Mouse (Mus musculus) adrenal gland, postnatal 14 days (tissue): ENCODE data around the gene Epb41. TPM values are rescaled to one million over a fixed set of nuclear protein-coding genes. Genes with fewer than 3 reads are reported as not detected.

Source experiments
- DNase-seq: peaks from one replicate; pipeline ENCODE4 v3.0.0; 2021; ENCODE audit warnings: mixed read lengths
- total RNA-seq: library from RNA; stranded (reverse); gene quantifications from 2 replicates; pipeline ENCODE4 v1.2.3, GENCODE M21; 2021

Epb41 gene
- total RNA-seq, 1 experiment from 2014 or later = 112 TPM

- DNase-seq = no peak
These were observed 155.5 kb downstream of the Epb41 start for GRCm38 (mm10) chr4:131919506-131920140.

DNA sequence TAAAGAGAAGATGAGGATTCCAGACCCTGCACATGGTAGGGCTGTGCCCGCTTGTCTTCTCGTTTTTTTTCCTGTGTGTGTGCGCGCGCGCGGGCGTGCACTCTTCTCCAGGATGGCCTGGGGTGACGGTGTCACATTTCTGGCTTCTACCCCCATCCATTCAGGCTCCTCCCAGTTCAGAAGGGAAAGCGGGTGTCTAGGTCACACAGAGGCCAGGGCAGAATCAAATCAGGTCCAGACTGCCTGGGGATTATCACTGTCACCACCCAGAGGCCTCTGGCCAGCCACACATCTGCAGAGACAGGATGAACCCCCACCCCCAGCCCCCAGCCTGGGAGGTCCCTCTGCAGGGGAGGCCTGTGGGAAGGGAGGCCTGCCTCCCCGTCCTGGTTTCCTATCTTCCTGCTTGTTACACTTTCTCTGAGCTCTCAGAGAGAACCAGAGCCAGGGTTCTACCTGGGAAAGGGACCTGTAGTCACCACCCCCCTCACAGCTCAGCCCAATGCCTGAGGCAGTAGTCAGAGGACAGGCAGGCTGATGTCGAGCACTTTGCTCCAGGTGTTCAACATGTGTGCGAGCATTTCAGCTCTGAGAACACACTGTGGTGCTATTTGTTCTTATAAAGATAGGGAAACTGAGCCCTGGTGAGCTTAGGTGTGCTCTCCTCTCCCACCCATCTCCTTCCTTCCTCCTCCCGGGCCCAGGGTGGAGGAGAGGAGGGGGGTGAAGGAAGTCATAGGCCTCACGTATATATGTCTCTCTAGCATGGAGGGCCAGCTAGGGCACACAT lies 156.2 kb downstream of the Epb41 start:
- peak; percentile 51 for DNase-seq

DNA sequence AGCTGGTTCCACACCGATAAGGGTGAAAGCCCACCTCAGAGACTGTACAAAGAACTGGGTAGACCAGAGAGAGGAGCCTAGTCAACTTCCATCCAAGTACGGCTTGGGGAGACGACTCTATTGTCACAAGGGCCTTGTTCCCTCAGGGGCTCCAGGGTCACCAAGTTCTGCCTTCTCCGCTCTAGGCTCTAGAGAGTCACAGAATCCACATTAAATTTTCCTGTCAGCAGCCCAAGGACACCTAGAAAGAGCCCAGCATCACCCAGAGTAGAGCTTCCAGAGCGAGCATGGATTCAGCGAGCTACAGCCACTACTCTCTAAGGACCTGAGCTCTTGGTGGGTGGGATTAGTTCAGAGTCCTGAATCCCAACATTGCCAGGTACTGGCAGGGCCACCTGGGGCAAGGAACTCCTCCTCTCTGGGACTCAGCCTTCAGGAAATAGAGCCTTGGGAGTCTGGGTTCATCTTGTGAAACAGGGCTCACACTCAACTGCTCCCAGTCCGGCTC lies 157.0 kb downstream of the Epb41 start:
- peak; percentile 48 for DNase-seq

- peak; percentile 5 for DNase-seq
These were observed 158.0 kb downstream of the Epb41 start for GRCm38 (mm10) chr4:131917010-131917555.

- peak; percentile 92 for DNase-seq
These were observed 158.7 kb downstream of the Epb41 start for GRCm38 (mm10) chr4:131916425-131916824.

GRCm38 (mm10) chr4:131915821-131916328 lies 159.2 kb downstream of the Epb41 start:
- DNase-seq = no peak

- peak; percentile 47 for DNase-seq
These were observed 160.1 kb downstream of the Epb41 start for GRCm38 (mm10) chr4:131914891-131915469.

DNA sequence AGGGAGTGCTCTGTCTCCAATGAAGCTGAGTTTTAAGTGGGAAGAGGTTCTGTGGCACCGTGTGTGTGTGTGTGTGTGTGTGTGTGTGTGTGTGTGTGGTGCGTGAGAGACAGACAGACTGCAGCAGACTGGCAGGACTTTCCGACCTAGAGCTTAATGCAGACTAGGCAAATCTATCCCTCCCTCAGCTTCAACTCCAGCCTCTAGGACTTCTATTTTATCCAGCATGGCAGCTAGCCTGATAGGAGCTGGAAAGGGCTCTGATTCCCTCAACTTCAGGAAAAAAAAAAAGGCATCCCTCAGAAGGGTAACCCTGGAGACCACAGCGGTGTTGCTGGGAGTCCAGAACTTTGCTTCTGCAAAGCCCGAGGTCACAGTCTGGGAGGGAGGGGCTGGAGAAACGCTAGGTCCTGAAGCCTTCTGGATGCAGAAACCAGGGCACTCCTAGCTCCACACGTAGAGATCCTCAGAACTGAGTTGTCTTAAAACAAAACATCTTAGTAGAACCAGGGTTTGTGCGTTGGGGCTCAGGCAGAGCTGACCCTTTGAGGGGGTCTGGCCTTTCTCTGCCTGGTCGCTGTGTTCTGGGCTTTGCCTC lies 161.0 kb downstream of the Epb41 start:
- DNase-seq = peak; percentile 51

DNA sequence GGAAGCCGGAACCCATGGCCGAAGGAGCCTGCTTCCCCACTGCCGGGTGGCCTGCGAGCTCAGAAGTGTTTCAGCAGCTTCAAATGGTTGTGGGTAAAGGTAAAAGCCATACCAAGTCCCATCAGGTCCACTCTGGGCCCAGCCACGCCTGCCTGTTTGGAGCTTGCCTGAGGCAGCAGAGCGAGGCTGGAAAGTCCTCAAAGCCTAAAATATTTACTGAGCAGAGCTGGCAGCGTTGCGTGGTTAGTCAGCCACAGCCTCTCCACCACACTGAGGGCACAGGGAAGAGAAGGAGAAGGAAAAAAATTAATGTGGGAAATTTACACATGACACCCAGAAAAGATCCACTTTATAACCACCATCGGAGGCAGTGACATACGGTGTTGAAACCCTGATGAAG lies 161.6 kb downstream of the Epb41 start:
- DNase-seq = peak; percentile 36

- DNase-seq = no peak
These were observed 163.6 kb downstream of the Epb41 start for GRCm38 (mm10) chr4:131911521-131911920.

DNA sequence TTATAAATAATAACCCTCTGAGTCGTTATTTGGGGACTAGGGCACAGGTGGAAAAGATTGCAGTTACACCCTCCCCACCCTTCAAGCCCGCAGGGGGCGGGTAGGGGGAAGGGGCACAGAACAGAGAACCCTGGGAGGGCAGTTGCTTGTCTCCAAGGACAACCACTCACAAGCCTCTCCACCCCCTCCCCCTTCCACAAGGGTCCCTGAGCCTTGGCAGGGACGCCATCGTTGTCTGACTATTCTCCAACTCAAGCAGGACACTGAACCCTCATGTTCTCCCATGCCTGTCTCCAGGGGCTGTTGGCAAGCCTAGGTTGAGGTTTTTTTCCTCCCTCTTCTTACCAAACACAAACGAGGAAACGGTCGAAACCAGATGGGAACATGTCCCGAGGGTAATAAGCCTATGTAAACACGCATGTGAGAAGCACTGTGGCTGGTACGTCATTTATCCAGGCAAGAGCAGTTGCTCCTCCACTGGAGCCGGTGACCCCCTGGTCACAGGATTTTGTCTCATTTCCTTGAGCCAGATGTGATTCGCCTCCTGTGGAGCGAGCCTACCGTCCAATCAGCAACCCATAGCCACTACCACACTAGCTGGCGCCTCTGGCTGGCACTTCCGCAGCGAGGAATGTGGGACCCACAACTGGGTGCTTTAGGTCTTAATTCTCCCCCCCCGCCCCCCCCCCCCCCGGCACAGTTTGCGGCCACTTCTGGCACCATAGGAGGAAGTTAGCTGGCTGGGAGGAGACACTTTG lies 164.7 kb downstream of the Epb41 start:
- DNase-seq = peak; percentile 40

GRCm38 (mm10) chr4:131907912-131908311 lies 167.2 kb downstream of the Epb41 start:
- DNase-seq = no peak

DNA sequence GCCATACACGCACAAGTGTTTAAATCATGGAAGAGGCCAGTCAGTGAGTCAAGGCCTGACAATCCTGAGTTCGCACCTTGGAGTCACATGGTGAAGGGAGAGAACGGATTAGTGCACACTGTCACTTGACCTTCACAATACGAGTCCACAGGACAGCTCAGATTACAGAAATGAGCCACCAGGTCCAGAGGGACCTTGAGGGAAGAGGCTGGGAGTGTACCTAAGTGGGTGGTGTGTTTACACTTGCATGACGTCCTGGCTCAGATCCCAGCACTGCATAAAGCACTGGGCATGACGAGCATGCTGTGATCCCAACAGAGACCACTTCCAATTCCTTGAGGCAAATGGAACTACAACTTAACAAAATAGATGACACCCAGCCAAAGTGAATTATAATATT lies 168.7 kb downstream of the Epb41 start:
- peak; percentile 48 for DNase-seq

DNA sequence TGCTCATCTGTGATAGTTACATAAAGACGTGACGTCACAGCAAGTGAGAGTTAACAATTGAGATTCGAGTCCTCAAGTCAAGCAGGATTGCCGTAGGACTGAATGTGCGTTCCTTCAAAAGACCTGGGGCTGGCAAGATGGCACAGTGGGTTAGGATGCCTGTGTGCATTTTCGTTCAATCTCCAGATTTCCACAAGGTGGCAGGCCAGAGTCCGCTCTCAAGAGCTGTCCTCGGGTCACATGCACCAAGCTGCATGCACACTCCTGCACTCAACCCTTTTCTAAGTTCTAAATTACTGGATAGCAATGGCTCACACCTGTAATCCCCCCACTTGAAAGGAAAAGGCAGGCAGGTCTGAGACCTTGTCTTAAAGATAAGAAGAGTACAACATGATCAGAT lies 170.6 kb downstream of the Epb41 start:
- peak; percentile 73 for DNase-seq

- DNase-seq = no peak
These were observed 174.0 kb downstream of the Epb41 start for GRCm38 (mm10) chr4:131901090-131901489.

GRCm38 (mm10) chr4:131899180-131899554 lies 176.0 kb downstream of the Epb41 start:
- DNase-seq = no peak

DNA sequence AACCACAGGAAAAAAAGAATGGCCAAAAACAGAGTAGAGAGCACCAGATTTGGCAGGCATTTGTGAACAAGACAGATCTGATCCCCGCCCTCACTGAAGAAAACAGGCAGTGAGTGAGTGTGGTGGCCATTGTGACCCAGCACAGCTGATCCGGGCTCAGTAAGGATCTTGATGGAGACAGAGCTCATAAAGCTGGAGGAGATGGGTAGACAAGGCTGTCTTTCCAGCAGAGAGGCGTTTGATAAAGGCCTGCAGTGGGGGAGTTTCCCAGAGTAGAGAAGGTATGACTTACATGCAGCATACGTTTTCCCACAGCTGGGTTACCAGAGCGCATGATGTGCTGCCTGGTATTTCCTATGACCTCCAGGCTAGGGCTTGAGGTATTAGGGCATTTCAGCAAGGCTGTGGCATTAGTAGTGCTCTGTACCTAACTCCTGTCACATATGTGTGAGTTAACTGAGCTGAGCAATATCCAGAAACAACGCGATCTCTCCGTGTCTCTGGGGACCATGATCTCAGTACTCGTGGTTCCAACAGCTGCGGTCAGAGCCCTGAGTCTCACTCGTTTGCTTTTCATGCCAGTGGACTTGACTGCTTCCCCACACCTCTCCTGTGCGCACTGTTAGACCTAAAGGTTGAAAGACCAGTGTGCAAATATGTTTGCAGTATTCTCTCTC lies 176.5 kb downstream of the Epb41 start:
- DNase-seq = no peak

DNA sequence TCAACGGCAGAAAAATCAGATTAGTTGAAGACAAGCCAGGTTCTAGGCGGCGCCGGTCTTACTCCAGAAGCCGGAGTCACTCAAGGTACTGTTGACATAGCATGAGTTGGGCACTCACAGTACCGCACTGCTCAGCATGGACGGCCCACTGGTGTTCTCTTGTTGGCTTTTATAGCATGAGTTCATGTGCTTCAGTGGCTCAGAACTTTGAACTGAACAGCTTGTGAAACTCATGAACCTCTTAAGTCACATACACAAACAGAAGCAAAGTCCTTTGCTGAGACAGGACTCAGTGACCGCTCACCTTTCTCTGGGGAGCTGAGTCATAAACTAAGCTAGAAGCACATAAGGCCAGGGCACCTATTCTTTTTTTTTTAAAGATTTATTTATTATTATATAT lies 177.3 kb downstream of the Epb41 start:
- no peak for DNase-seq

DNA sequence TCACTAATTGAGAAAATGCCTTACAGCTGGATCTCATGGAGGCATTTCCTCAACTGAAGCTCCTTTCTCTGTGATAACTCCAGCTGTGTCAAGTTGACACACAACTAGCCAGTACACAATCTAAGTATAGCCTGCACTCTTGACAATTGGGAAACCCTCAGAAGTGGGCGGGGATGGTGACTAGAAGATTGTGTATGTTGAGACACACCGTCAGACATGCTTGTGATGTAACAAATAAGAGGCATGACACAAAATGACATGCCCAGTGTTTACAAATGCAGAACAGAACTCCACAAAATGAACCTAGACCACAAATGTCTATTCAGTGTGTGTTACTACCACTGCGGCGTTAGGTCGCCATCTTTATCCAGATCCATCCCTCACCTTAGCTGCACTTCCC lies 178.0 kb downstream of the Epb41 start:
- DNase-seq = no peak

- no peak for DNase-seq
These were observed 184.4 kb downstream of the Epb41 start for GRCm38 (mm10) chr4:131890692-131891091.

DNA sequence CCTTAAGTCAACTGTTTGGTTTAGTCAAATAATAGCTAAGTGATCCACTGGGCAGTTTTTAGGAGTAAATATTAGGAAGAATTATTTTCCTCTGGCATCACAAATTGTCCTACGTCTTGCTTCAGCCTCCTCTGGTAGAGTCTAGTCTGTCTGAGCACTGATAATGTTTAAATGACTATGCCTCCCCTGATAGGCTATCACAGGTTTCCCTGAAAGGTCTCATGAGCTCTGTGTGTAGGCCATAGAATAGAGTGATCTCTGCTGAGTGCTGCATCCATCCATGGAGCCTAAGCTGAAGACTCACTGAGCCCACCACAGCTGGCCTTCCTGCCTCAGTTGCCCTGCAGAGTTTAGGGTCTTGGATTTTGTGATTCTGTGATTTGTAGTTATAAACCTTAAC lies 186.6 kb downstream of the Epb41 start:
- no peak for DNase-seq
